Mouse (Mus musculus) olfactory bulb, adult 2 months (tissue): ENCODE measurements around the gene Aif1.

ENCODE experiments used
- CTCF ChIP-seq: fragments of 200-500 bp; IDR thresholded peaks from 2 replicates; pipeline ENCODE4 v1.5.1; 2012; ENCODE audit warnings: low read depth, mild to moderate bottlenecking, low read length, moderate library complexity; ENCODE audit not compliant: insufficient read depth
- POLR2A ChIP-seq: fragments of 200-500 bp; IDR thresholded peaks from 2 replicates; pipeline ENCODE4 v1.6.1; 2012; ENCODE audit warnings: mild to moderate bottlenecking, low read depth, low read length, moderate library complexity; ENCODE audit not compliant: insufficient read depth

DNA sequence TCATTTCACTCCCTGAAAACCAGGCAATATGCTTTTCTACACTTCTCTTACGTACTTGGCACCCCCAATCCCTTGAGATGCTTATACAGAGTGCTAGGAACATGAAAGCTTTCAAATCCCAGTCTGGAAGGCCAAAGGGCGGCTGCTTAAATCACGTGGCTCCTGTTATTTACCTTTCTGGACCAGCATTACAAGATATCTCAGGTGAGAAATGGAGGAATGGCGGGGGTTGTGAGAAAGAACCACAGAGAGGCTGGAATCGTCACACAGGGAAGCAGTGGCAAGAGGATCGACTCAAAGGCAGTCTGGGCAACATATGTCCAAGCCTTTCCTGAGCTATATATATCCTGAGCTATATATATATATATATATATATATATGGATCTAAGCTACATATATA lies 50.3 kb downstream of the Aif1 start:
- no peak for TF ChIP-seq POLR2A
- TF ChIP-seq CTCF = no peak
